Mouse (Mus musculus): ENCODE data around the gene Git1. TPM values are rescaled to one million over a fixed set of nuclear protein-coding genes. Genes with fewer than 3 reads are reported as not detected.

Gene Git1
- total and polyA plus RNA-seq, 3 experiments, result 8.8 to 57.8 (median 28.9) TPM

- dilution Hi-C loops (cut with MboI; ENCODE audit: extremely low pct_ligation_motif_present, extremely low pct_unique_long_range_greater_than_20kb, low sequenced_read_pairs), result no loop called here
- TF ChIP-seq JUN (IDR thresholded peaks at IDR 0.05; ENCODE audit: insufficient read depth, low read depth, low read length) (no peak), ELF1 (IDR thresholded peaks at IDR 0.05; ENCODE audit: low read depth, low read length) (no peak), RAD21 (IDR thresholded peaks at IDR 0.05; ENCODE audit: low read depth, low read length) (no peak), MAFK (IDR thresholded peaks at IDR 0.05; ENCODE audit: insufficient replicate concordance, low read length) (peak; percentile 97)
- no peak for DNase-seq (ENCODE audit: extremely low read depth)
- Histone ChIP-seq H3K4me2 (ENCODE audit: insufficient read depth, low read depth, poor library complexity, severe bottlenecking) (no peak overlapping the region), H3K9ac (ENCODE audit: insufficient read depth, low read depth) (no peak overlapping the region), H3K4me3 (replicated peaks in 1 of 3; ENCODE audit: low read depth in 2 of 3, low read length in 2 of 3, poor library complexity in 1 of 3) (no peak overlapping the region), H3K36me3 (replicated peaks in 1 of 2; ENCODE audit: control insufficient read depth in 1 of 2, insufficient read depth in 1 of 2, low read length in 1 of 2) (peaks cover 0 to 3% of the 10 kb centered on the region in 2 experiments), H3K79me2 (replicated peaks; ENCODE audit: control insufficient read depth, extremely low read depth, insufficient read depth, poor library complexity, severe bottlenecking) (no peaks in the 10 kb centered on the region), H3K9me3 (replicated peaks; ENCODE audit: low read length) (no peaks in the 10 kb centered on the region), H3K27ac (ENCODE audit: insufficient read depth, low read depth) (no peak overlapping the region), H3K27me3 (replicated peaks) (peaks cover 36% of the 10 kb centered on the region), H3K4me1 (ENCODE audit: control insufficient read depth in 1 of 2, insufficient read depth in 2 of 2) (peaks cover 9 to 11% of the 10 kb centered on the region in 2 experiments)
- in situ Hi-C loops (cut with MboI; ENCODE audit: low pct_ligation_motif_present, low pct_unique_long_range_greater_than_20kb, low sequenced_read_pairs), result loop anchor here (25.0 kb wide), 1 partner anchor 481 kb away; the partner anchor contains the start of gene Slc6a4
These were observed 25.0 kb upstream of the Git1 start for GRCm38 (mm10) chr11:77468397-77468796.

- no peak for DNase-seq (ENCODE audit: extremely low read depth)
- Histone ChIP-seq H3K9me3 (replicated peaks; ENCODE audit: low read length) (no peaks in the 10 kb centered on the region), H3K9ac (ENCODE audit: insufficient read depth, low read depth) (no peak overlapping the region), H3K79me2 (replicated peaks; ENCODE audit: control insufficient read depth, extremely low read depth, insufficient read depth, poor library complexity, severe bottlenecking) (no peaks in the 10 kb centered on the region), H3K4me1 (ENCODE audit: control insufficient read depth in 1 of 2, insufficient read depth in 2 of 2) (peaks cover 6 to 11% of the 10 kb centered on the region in 2 experiments), H3K27me3 (replicated peaks) (peaks cover 21% of the 10 kb centered on the region), H3K36me3 (replicated peaks in 1 of 2; ENCODE audit: control insufficient read depth in 1 of 2, insufficient read depth in 1 of 2, low read length in 1 of 2) (peaks cover 0 to 3% of the 10 kb centered on the region in 2 experiments), H3K4me3 (replicated peaks in 1 of 3; ENCODE audit: low read depth in 2 of 3, low read length in 2 of 3, poor library complexity in 1 of 3) (no peak overlapping the region), H3K4me2 (ENCODE audit: insufficient read depth, low read depth, poor library complexity, severe bottlenecking) (no peak overlapping the region), H3K27ac (ENCODE audit: insufficient read depth, low read depth) (no peak overlapping the region)
- in situ Hi-C loops (cut with MboI; ENCODE audit: low pct_ligation_motif_present, low pct_unique_long_range_greater_than_20kb, low sequenced_read_pairs) (loop anchor here (25.0 kb wide), 1 partner anchor 484 kb away; the partner anchor contains the start of gene Slc6a4), dilution Hi-C loops (cut with MboI; ENCODE audit: extremely low pct_ligation_motif_present, extremely low pct_unique_long_range_greater_than_20kb, low sequenced_read_pairs) (no loop called here)
- 0 out of 4 replicates have a peak, but pooled peaks of 1 of the 2 experiments have one; percentile 9 for TF ChIP-seq CTCF (conservative IDR thresholded peaks at IDR 0.05 in 1 of 2, IDR thresholded peaks at IDR 0.05 in 1 of 2; ENCODE audit: low read depth in 2 of 2, low read length in 2 of 2)
- TF ChIP-seq SIN3A (IDR thresholded peaks at IDR 0.05; ENCODE audit: low read length), result no peak
These were observed 22.0 kb upstream of the Git1 start for GRCm38 (mm10) chr11:77471407-77471806.

- Histone ChIP-seq H3K4me3 (replicated peaks in 1 of 3; ENCODE audit: low read depth in 2 of 3, low read length in 2 of 3, poor library complexity in 1 of 3) (no peak overlapping the region), H3K9ac (ENCODE audit: insufficient read depth, low read depth) (no peak overlapping the region), H3K27me3 (replicated peaks) (peaks cover 20% of the 10 kb centered on the region), H3K4me1 (ENCODE audit: control insufficient read depth in 1 of 2, insufficient read depth in 2 of 2) (peaks cover 2% of the 10 kb centered on the region in 2 experiments; a peak in 3 of 4 replicates), H3K27ac (ENCODE audit: insufficient read depth, low read depth) (no peak overlapping the region), H3K79me2 (replicated peaks; ENCODE audit: control insufficient read depth, extremely low read depth, insufficient read depth, poor library complexity, severe bottlenecking) (no peaks in the 10 kb centered on the region), H3K4me2 (ENCODE audit: insufficient read depth, low read depth, poor library complexity, severe bottlenecking) (no peak overlapping the region), H3K9me3 (replicated peaks; ENCODE audit: low read length) (no peaks in the 10 kb centered on the region), H3K36me3 (replicated peaks in 1 of 2; ENCODE audit: control insufficient read depth in 1 of 2, insufficient read depth in 1 of 2, low read length in 1 of 2) (peaks cover 0 to 3% of the 10 kb centered on the region in 2 experiments)
- DNase-seq (ENCODE audit: extremely low read depth), result no peak
- TF ChIP-seq MEF2A (IDR thresholded peaks at IDR 0.05; ENCODE audit: borderline replicate concordance, low read depth, low read length) (no peak), ZKSCAN1 (IDR thresholded peaks at IDR 0.05; ENCODE audit: borderline replicate concordance, low read depth, low read length) (no peak), ZC3H11A (IDR thresholded peaks at IDR 0.05; ENCODE audit: low read depth, low read length) (no peak), MAX (IDR thresholded peaks at IDR 0.05; ENCODE audit: low read length) (no peak), ETS1 (conservative IDR thresholded peaks at IDR 0.05; ENCODE audit: low read depth, low read length) (no peak), MXI1 (IDR thresholded peaks at IDR 0.05; ENCODE audit: low read depth, low read length) (no peak), KAT2A (IDR thresholded peaks at IDR 0.05; ENCODE audit: insufficient replicate concordance, low read length) (no peak), SMC3 (IDR thresholded peaks at IDR 0.05; ENCODE audit: low read depth, low read length) (no peak), ZMIZ1 (IDR thresholded peaks at IDR 0.05; ENCODE audit: low read depth, low read length) (no peak), POLR2AphosphoS2 (IDR thresholded peaks at IDR 0.05; ENCODE audit: low read depth, low read length) (no peak), RCOR1 (conservative IDR thresholded peaks at IDR 0.05; ENCODE audit: low read depth, low read length) (no peak), EP300 (IDR thresholded peaks at IDR 0.05; ENCODE audit: low read length) (no peak), ELF1 (IDR thresholded peaks at IDR 0.05; ENCODE audit: low read depth, low read length) (no peak), MAFK (IDR thresholded peaks at IDR 0.05; ENCODE audit: insufficient replicate concordance, low read length) (no peak), CHD1 (IDR thresholded peaks at IDR 0.05; ENCODE audit: low read depth, low read length) (no peak), TCF12 (IDR thresholded peaks at IDR 0.05; ENCODE audit: low read depth, low read length) (no peak), BHLHE40 (IDR thresholded peaks at IDR 0.05; ENCODE audit: low read depth, low read length) (no peak)
- dilution Hi-C loops (cut with MboI; ENCODE audit: extremely low pct_ligation_motif_present, extremely low pct_unique_long_range_greater_than_20kb, low sequenced_read_pairs) (no loop called here), in situ Hi-C loops (cut with MboI; ENCODE audit: low pct_ligation_motif_present, low pct_unique_long_range_greater_than_20kb, low sequenced_read_pairs) (loop anchor here (25.0 kb wide), 1 partner anchor 485 kb away; the partner anchor contains the start of gene Slc6a4)
These were observed 20.6 kb upstream of the Git1 start for GRCm38 (mm10) chr11:77472775-77473174.

All from CH12.LX (cell line).